Mouse (Mus musculus) urinary bladder, postnatal 0 days (tissue): ENCODE data around the gene Sptbn1. TPM values are rescaled to one million over a fixed set of nuclear protein-coding genes. Genes with fewer than 3 reads are reported as not detected.

ENCODE experiments used
- polyA plus RNA-seq: library from polyadenylated mRNA; unstranded; fragments of >200 nt; fragmentation: Nextera tagmentation; extraction: Ambion mirVana; gene quantifications from 2 replicates; pipeline ENCODE4 v1.2.1, GENCODE M21; 2015

The Sptbn1 gene
- polyA plus RNA-seq, result 87.6 and 103 TPM in 2 replicates

DNA sequence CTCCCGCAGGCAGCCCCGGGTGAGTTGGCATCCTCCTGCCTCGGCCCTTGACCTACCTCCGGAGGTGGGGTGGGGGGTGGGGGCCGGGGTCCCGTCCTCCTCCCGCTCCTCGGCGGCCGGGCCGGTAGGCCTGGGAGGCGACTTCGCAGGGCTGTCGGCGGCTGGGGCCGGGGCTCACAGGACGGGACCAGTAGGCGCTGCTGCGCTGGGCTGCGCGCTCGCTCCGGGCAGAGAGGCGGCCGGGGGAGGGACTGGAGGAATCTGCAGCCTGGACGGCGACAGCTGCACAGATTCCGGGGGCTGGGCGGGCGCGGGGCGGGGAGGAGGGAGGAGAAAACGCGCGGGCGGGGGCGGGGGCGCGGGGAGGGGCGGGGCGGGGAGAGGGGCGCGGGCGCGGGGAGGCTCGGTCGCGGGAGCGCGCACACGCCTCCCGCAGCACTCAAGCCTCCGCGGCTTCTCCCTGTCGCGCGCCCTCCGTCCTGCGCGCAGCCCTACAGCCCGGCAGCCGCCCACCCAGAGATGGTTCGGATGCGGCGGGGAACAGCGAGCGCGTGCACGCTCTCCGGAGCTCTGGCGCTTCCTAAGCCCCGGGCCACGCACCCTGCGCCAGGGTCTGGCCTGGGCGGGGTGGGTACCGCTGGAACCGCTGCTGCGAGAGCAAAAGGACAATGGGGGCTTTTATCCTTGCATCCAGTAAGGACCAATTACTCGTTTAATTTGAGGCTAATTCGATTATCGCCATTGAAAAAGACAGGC, at the start of gene Sptbn1:
Gene Sptbn1, minus strand, starts transcription at position 284 of the 756 bp plus-strand sequence.

Other genes with a start within 250 kb of the Sptbn1 start
- gene Eml6, start 242.1 kb downstream of the Sptbn1 start, polyA plus RNA-seq, result 0.42 and 0.44 TPM in 2 replicates
- 0.18 and 0.19 TPM in 2 replicates for gene 4930505A04Rik, start 203.7 kb upstream of the Sptbn1 start, polyA plus RNA-seq